Mouse (Mus musculus) midbrain, embryonic 13.5 days (tissue): ENCODE measurements around the gene Tns1. TPM values are rescaled to one million over a fixed set of nuclear protein-coding genes. Genes with fewer than 3 reads are reported as not detected.
A peak's percentile ranks its signal among the peaks of the same experiment; 100 is the strongest.

Experiments
- ATAC-seq: fragments of 200-750 bp; cut with Nextera tagmentation; 2 replicates; pipeline ENCODE4 v1.8.0; 2017; ENCODE audit warnings: mild to moderate bottlenecking, moderate TSS enrichment, moderate library complexity
- H3K27ac ChIP-seq: fragments of 300-500 bp; sonication (generic); 2 replicates; pipeline ENCODE4 v1.5.1; 2015; ENCODE audit warnings: inconsistent platforms, mild to moderate bottlenecking, moderate library complexity
- H3K27me3 ChIP-seq: fragments of 300-500 bp; sonication (generic); 2 replicates; pipeline ENCODE4 v1.6.1; 2015; ENCODE audit warnings: mild to moderate bottlenecking, inconsistent platforms
- H3K36me3 ChIP-seq: fragments of 300-500 bp; sonication (generic); 2 replicates; pipeline ENCODE4 v1.6.1; 2015; ENCODE audit warnings: mild to moderate bottlenecking, inconsistent platforms
- H3K4me1 ChIP-seq: fragments of 300-500 bp; sonication (generic); replicated peaks from 2 replicates; pipeline ENCODE4 v1.6.1; 2015; ENCODE audit warnings: inconsistent platforms
- H3K4me2 ChIP-seq: fragments of 300-500 bp; sonication (generic); replicated peaks from 2 replicates; pipeline ENCODE4 v1.6.1; 2015; ENCODE audit warnings: moderate library complexity, mild to moderate bottlenecking, inconsistent platforms
- H3K4me3 ChIP-seq: fragments of 300-500 bp; sonication (generic); replicated peaks from 2 replicates; pipeline ENCODE4 v1.5.1; 2015; ENCODE audit warnings: mild to moderate bottlenecking, inconsistent platforms
- H3K9ac ChIP-seq: fragments of 300-500 bp; sonication (generic); replicated peaks from 2 replicates; pipeline ENCODE4 v1.6.1; 2015; ENCODE audit warnings: mild to moderate bottlenecking, inconsistent platforms
- H3K9me3 ChIP-seq: fragments of 300-500 bp; sonication (generic); 2 replicates; pipeline ENCODE4 v1.6.1; 2016; ENCODE audit warnings: mild to moderate bottlenecking, inconsistent platforms
- WGBS: fragments of 180-500 bp; shearing (Covaris S2); methylation state at CpG from one replicate; pipeline ENCODE4 v1.1.7; 2015; 5-methylcytosine and 5-hydroxymethylcytosine counted together
- polyA plus RNA-seq: library from polyadenylated mRNA; unstranded; fragments of >200 nt; fragmentation: Nextera tagmentation; extraction: Ambion mirVana; gene quantifications from 2 replicates; pipeline ENCODE4 v1.2.1, GENCODE M21; 2015

Gene Tns1
- polyA plus RNA-seq, 1 experiment from 2014 or later: 13.2 TPM

- no peak overlapping the region for H3K4me2 ChIP-seq
- no peak for ATAC-seq
- no peak overlapping the region for H3K4me3 ChIP-seq
- no peak overlapping the region for H3K27ac ChIP-seq
- H3K9ac ChIP-seq: no peak overlapping the region
- H3K27me3 ChIP-seq: no peaks in the 10 kb centered on the region
- WGBS: 90% methylated on average over 10 of the region's 10 CpGs
- H3K4me1 ChIP-seq: no peaks in the 10 kb centered on the region
- H3K9me3 ChIP-seq: peaks cover 5% of the 10 kb centered on the region; the same call in 1 of the 2 replicates
- no peaks in the 10 kb centered on the region for H3K36me3 ChIP-seq
These were observed 111.5 kb downstream of the Tns1 start for GRCm38 (mm10) chr1:74012706-74013105.

- Histone ChIP-seq H3K36me3 (no peaks in the 10 kb centered on the region), H3K4me2 (no peak overlapping the region), H3K4me1 (no peaks in the 10 kb centered on the region), H3K27me3 (no peaks in the 10 kb centered on the region), H3K27ac (no peak overlapping the region), H3K4me3 (no peak overlapping the region), H3K9me3 (peaks cover 5% of the 10 kb centered on the region; the same call in 1 of the 2 replicates), H3K9ac (no peak overlapping the region)
- WGBS: 82% methylated on average over 3 of the region's 3 CpGs
- no peak for ATAC-seq
These were observed 114.8 kb downstream of the Tns1 start for GRCm38 (mm10) chr1:74009495-74009894.

GRCm38 (mm10) chr1:74008966-74009365 is 115.3 kb downstream of the Tns1 start:
- H3K4me1 ChIP-seq: no peaks in the 10 kb centered on the region
- no peaks in the 10 kb centered on the region for H3K36me3 ChIP-seq
- no peaks in the 10 kb centered on the region for H3K27me3 ChIP-seq
- ATAC-seq: 0 out of 2 replicates have a peak, but pooled peaks have one; percentile 6
- H3K4me2 ChIP-seq: no peak overlapping the region
- no peak overlapping the region for H3K9ac ChIP-seq
- H3K4me3 ChIP-seq: no peak overlapping the region
- no peak overlapping the region for H3K27ac ChIP-seq
- H3K9me3 ChIP-seq: peaks cover 5% of the 10 kb centered on the region; the same call in 1 of the 2 replicates
- 86% methylated on average over 3 of the region's 3 CpGs for WGBS

GRCm38 (mm10) chr1:74008498-74008897 is 115.8 kb downstream of the Tns1 start:
- no peaks in the 10 kb centered on the region for H3K4me1 ChIP-seq
- H3K4me3 ChIP-seq: no peak overlapping the region
- H3K4me2 ChIP-seq: no peak overlapping the region
- no peaks in the 10 kb centered on the region for H3K36me3 ChIP-seq
- no peaks in the 10 kb centered on the region for H3K27me3 ChIP-seq
- 75% methylated on average over 5 of the region's 5 CpGs for WGBS
- no peak overlapping the region for H3K9ac ChIP-seq
- peaks cover 5% of the 10 kb centered on the region; the same call in 1 of the 2 replicates for H3K9me3 ChIP-seq
- no peak overlapping the region for H3K27ac ChIP-seq
- no peak for ATAC-seq

- H3K4me2 ChIP-seq: no peak overlapping the region
- H3K4me3 ChIP-seq: no peak overlapping the region
- H3K27me3 ChIP-seq: no peaks in the 10 kb centered on the region
- H3K4me1 ChIP-seq: no peaks in the 10 kb centered on the region
- no peaks in the 10 kb centered on the region for H3K36me3 ChIP-seq
- 70% methylated on average over 7 of the region's 7 CpGs for WGBS
- H3K9me3 ChIP-seq: peaks cover 5% of the 10 kb centered on the region; the same call in 1 of the 2 replicates
- no peak overlapping the region for H3K9ac ChIP-seq
- ATAC-seq: no peak
- no peak overlapping the region for H3K27ac ChIP-seq
These were observed 116.7 kb downstream of the Tns1 start for GRCm38 (mm10) chr1:74007398-74008050.

GRCm38 (mm10) chr1:74005020-74005419 is 119.2 kb downstream of the Tns1 start:
- whole genome bisulfite sequencing: 91% methylated on average over 3 of the region's 3 CpGs
- H3K4me1 ChIP-seq: peaks cover 5% of the 10 kb centered on the region
- H3K4me3 ChIP-seq: no peak overlapping the region
- H3K27me3 ChIP-seq: no peaks in the 10 kb centered on the region
- H3K36me3 ChIP-seq: no peaks in the 10 kb centered on the region
- no peaks in the 10 kb centered on the region for H3K9me3 ChIP-seq
- H3K9ac ChIP-seq: no peak overlapping the region
- H3K4me2 ChIP-seq: no peak overlapping the region
- no peak overlapping the region for H3K27ac ChIP-seq
- ATAC-seq: no peak

GRCm38 (mm10) chr1:74003723-74004122 is 120.5 kb downstream of the Tns1 start:
- Histone ChIP-seq H3K36me3 (no peaks in the 10 kb centered on the region), H3K4me3 (no peak overlapping the region), H3K27ac (no peak overlapping the region), H3K9me3 (no peaks in the 10 kb centered on the region), H3K4me2 (no peak overlapping the region), H3K4me1 (peaks cover 9% of the 10 kb centered on the region), H3K27me3 (no peaks in the 10 kb centered on the region), H3K9ac (no peak overlapping the region)
- no peak for ATAC-seq
- 83% methylated on average over 2 of the region's 2 CpGs for WGBS

GRCm38 (mm10) chr1:74001449-74001820 is 122.8 kb downstream of the Tns1 start:
- Histone ChIP-seq H3K4me1 (peaks cover 9% of the 10 kb centered on the region), H3K27me3 (no peaks in the 10 kb centered on the region), H3K9ac (no peak overlapping the region), H3K27ac (no peak overlapping the region), H3K4me3 (no peak overlapping the region), H3K4me2 (no peak overlapping the region), H3K36me3 (no peaks in the 10 kb centered on the region), H3K9me3 (no peaks in the 10 kb centered on the region)
- no peak for ATAC-seq
- WGBS: 72% methylated on average over 10 of the region's 10 CpGs

GRCm38 (mm10) chr1:74000810-74001448 is 123.3 kb downstream of the Tns1 start:
- Histone ChIP-seq H3K4me2 (no peak overlapping the region), H3K36me3 (no peaks in the 10 kb centered on the region), H3K27ac (no peak overlapping the region), H3K9me3 (no peaks in the 10 kb centered on the region), H3K9ac (no peak overlapping the region), H3K4me3 (no peak overlapping the region), H3K4me1 (peaks cover 9% of the 10 kb centered on the region), H3K27me3 (no peaks in the 10 kb centered on the region)
- 85% methylated on average over 2 of the region's 2 CpGs for WGBS
- no peak for ATAC-seq

- Histone ChIP-seq H3K27ac (no peak overlapping the region), H3K4me3 (no peak overlapping the region), H3K36me3 (no peaks in the 10 kb centered on the region), H3K27me3 (no peaks in the 10 kb centered on the region), H3K4me1 (peaks cover 9% of the 10 kb centered on the region), H3K4me2 (no peak overlapping the region), H3K9ac (no peak overlapping the region), H3K9me3 (no peaks in the 10 kb centered on the region)
- ATAC-seq: peak; percentile 31; the same call in 1 of the 2 replicates
- 5% methylated on average over 5 of the region's 5 CpGs for WGBS
These were observed 124.0 kb downstream of the Tns1 start for GRCm38 (mm10) chr1:74000191-74000651.

- no peak for ATAC-seq
- no peaks in the 10 kb centered on the region for H3K27me3 ChIP-seq
- no peaks in the 10 kb centered on the region for H3K36me3 ChIP-seq
- no peak overlapping the region for H3K27ac ChIP-seq
- no peaks in the 10 kb centered on the region for H3K9me3 ChIP-seq
- WGBS: 78% methylated on average over 5 of the region's 5 CpGs
- no peak overlapping the region for H3K9ac ChIP-seq
- peaks cover 9% of the 10 kb centered on the region for H3K4me1 ChIP-seq
- no peak overlapping the region for H3K4me3 ChIP-seq
- no peak overlapping the region for H3K4me2 ChIP-seq
These were observed 124.7 kb downstream of the Tns1 start for GRCm38 (mm10) chr1:73999533-73999932.

GRCm38 (mm10) chr1:73998925-73999375 is 125.3 kb downstream of the Tns1 start:
- WGBS: 82% methylated on average over 5 of the region's 5 CpGs

More at GRCm38 (mm10) chr1:73998925-73999375, 125.3 kb downstream of the Tns1 start:
- Histone ChIP-seq H3K27ac (no peak overlapping the region), H3K4me2 (no peak overlapping the region), H3K4me1 (peaks cover 9% of the 10 kb centered on the region), H3K9ac (no peak overlapping the region), H3K36me3 (no peaks in the 10 kb centered on the region), H3K27me3 (no peaks in the 10 kb centered on the region), H3K4me3 (no peak overlapping the region), H3K9me3 (no peaks in the 10 kb centered on the region)
- ATAC-seq: no peak
